In the genomic region with DNA sequence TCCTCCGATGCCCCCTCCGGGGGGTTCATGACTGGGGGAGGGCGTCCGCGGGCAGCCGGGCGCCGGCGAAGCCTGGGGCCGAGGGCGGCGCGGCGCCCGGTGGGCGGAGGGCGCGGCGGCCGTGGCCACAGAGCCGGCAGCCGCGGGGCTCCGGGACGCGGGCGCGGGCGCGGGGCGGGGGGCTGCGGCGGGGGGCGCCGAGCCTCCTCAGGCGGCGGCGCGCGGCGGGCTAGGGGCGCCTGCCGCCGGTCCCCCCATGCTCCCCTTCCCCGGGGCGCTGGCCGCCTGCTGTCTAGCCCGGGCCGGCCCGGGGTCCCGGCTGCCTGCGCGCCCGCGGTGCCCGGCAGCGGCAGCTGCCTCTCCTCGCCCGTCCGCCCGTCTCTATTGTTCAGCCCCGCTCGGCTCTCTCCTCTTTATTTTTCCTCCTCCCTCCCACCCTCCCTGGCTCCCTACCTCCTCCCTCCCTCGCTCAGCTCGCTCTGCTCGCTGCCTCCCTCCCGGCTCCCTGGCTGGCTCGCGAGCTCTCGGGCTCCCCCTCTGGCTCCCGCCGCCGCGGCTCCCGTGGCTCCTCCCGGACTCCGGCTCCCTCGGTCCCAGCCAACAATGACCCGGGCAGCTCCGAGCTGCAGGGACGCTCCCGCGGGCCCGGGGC, we compare ENCODE assay signal across 8 mouse cellular contexts. TPM values are rescaled to one million over a fixed set of nuclear protein-coding genes. Genes with fewer than 3 reads are reported as not detected.
DNase-seq lines count a peak whose midpoint lies in the region; ATAC-seq and TF ChIP-seq lines count a peak whose summit lies in the region.

A gene (minus strand): TSS at position 382 of the 652 bp plus-strand sequence.

- H3K4me1 ChIP-seq in embryonic facial prominence, embryonic 14.5 days (ENCODE audit: control insufficient read depth, insufficient read depth, low read length) = peaks cover 11% of the 10 kb centered on the region; the same call in 1 of the 2 replicates
- H3K4me1 ChIP-seq in heart, embryonic 11.5 days (ENCODE audit: control insufficient read depth, insufficient read depth, low read length) = peaks cover 10% of the 10 kb centered on the region
- H3K4me1 ChIP-seq in kidney, embryonic 14.5 days (ENCODE audit: control insufficient read depth, insufficient read depth, low read length) = peaks cover 11% of the 10 kb centered on the region
- H3K4me1 ChIP-seq in limb, embryonic 14.5 days (ENCODE audit: control insufficient read depth, insufficient read depth, low read length) = peaks cover 8% of the 10 kb centered on the region; the same call in 1 of the 2 replicates
- H3K4me1 ChIP-seq in midbrain, embryonic 16.5 days (ENCODE audit: control insufficient read depth, insufficient read depth, low read length) = peaks cover 30% of the 10 kb centered on the region
- peaks cover 16% of the 10 kb centered on the region; the same call in 1 of the 2 replicates for H3K4me1 ChIP-seq in stomach, embryonic 14.5 days (ENCODE audit: control insufficient read depth, insufficient read depth, low read length)

- H3K36me3 ChIP-seq in embryonic facial prominence, embryonic 14.5 days (ENCODE audit: control insufficient read depth, insufficient read depth, low read length) = no peaks in the 10 kb centered on the region
- H3K36me3 ChIP-seq in heart, embryonic 11.5 days (ENCODE audit: control insufficient read depth, insufficient read depth, low read length) = no peaks in the 10 kb centered on the region
- H3K36me3 ChIP-seq in kidney, embryonic 14.5 days (ENCODE audit: control insufficient read depth, insufficient read depth, low read length) = no peaks in the 10 kb centered on the region
- H3K36me3 ChIP-seq in limb, embryonic 14.5 days (ENCODE audit: control insufficient read depth, insufficient read depth, low read length) = no peaks in the 10 kb centered on the region
- no peaks in the 10 kb centered on the region for H3K36me3 ChIP-seq in midbrain, embryonic 16.5 days (ENCODE audit: control insufficient read depth, insufficient read depth, low read length)
- no peaks in the 10 kb centered on the region for H3K36me3 ChIP-seq in stomach, embryonic 14.5 days (ENCODE audit: control insufficient read depth, insufficient read depth, low read length)

- no peak for TF ChIP-seq POLR2A in limb, embryonic 14.5 days (IDR thresholded peaks at IDR 0.05; ENCODE audit: borderline replicate concordance, extremely low read depth, insufficient read depth, insufficient read length)

- 1% methylated on average over 24 of the region's 84 CpGs for WGBS in embryonic facial prominence, embryonic 14.5 days
- under 1% methylated on average over 31 of the region's 84 CpGs for WGBS in heart, embryonic 11.5 days (ENCODE audit: insufficient replicate concordance)
- WGBS in kidney, embryonic 14.5 days = 3% methylated on average over 44 of the region's 84 CpGs
- 2% methylated on average over 28 of the region's 84 CpGs for WGBS in limb, embryonic 14.5 days
- WGBS in midbrain, embryonic 16.5 days = 1% methylated on average over 42 of the region's 84 CpGs
- WGBS in stomach, embryonic 14.5 days = under 1% methylated on average over 43 of the region's 84 CpGs

- 0 out of 2 replicates have a peak, but pooled peaks cover 7% of the 10 kb centered on the region for H3K9me3 ChIP-seq in embryonic facial prominence, embryonic 14.5 days (ENCODE audit: control insufficient read depth, low read length)
- H3K9me3 ChIP-seq in heart, embryonic 11.5 days (replicated peaks; ENCODE audit: control insufficient read depth, low read length) = no peaks in the 10 kb centered on the region
- no peaks in the 10 kb centered on the region; the same call in 1 of the 2 replicates for H3K9me3 ChIP-seq in kidney, embryonic 14.5 days (ENCODE audit: control insufficient read depth, low read length)
- peaks cover 8% of the 10 kb centered on the region; the same call in 1 of the 2 replicates for H3K9me3 ChIP-seq in limb, embryonic 14.5 days (ENCODE audit: control insufficient read depth, low read length)
- no peaks in the 10 kb centered on the region for H3K9me3 ChIP-seq in midbrain, embryonic 16.5 days (replicated peaks; ENCODE audit: control insufficient read depth, low read length, poor library complexity, severe bottlenecking)
- peaks cover 3% of the 10 kb centered on the region; the same call in 1 of the 2 replicates for H3K9me3 ChIP-seq in stomach, embryonic 14.5 days (ENCODE audit: control insufficient read depth, low read depth, low read length)

- H3K9ac ChIP-seq in embryonic facial prominence, embryonic 14.5 days (ENCODE audit: low read depth, low read length) = peak within 1 kb of the TSS; percentile 96
- peak within 1 kb of the TSS; percentile 91 for H3K9ac ChIP-seq in heart, embryonic 11.5 days (ENCODE audit: low read depth, low read length)
- H3K9ac ChIP-seq in kidney, embryonic 14.5 days (ENCODE audit: low read depth, low read length) = peak within 1 kb of the TSS; percentile 94
- H3K9ac ChIP-seq in limb, embryonic 14.5 days (ENCODE audit: low read depth, low read length, severe bottlenecking) = peak within 1 kb of the TSS; percentile 95
- peak within 1 kb of the TSS; percentile 99 for H3K9ac ChIP-seq in midbrain, embryonic 16.5 days (ENCODE audit: low read depth, low read length)
- peak within 1 kb of the TSS; percentile 94 for H3K9ac ChIP-seq in stomach, embryonic 14.5 days (replicated peaks; ENCODE audit: low read depth, low read length)

- peak within 1 kb of the TSS; percentile 95 for H3K27ac ChIP-seq in embryonic facial prominence, embryonic 14.5 days (replicated peaks; ENCODE audit: low read depth, low read length)
- peak within 1 kb of the TSS; percentile 82 for H3K27ac ChIP-seq in heart, embryonic 11.5 days (ENCODE audit: low read depth, low read length)
- H3K27ac ChIP-seq in kidney, embryonic 14.5 days (ENCODE audit: low read depth, low read length) = peak within 1 kb of the TSS; percentile 73
- H3K27ac ChIP-seq in limb, embryonic 14.5 days (replicated peaks; ENCODE audit: low read depth, low read length) = peak within 1 kb of the TSS; percentile 90
- peak within 1 kb of the TSS; percentile 99 for H3K27ac ChIP-seq in midbrain, embryonic 16.5 days (ENCODE audit: low read length)
- H3K27ac ChIP-seq in stomach, embryonic 14.5 days (ENCODE audit: low read length) = peak within 1 kb of the TSS; percentile 83

- ATAC-seq in CD4-positive, CD25-positive, alpha-beta regulatory T cell, adult 4 months = no peak
- ATAC-seq in embryonic facial prominence, embryonic 14.5 days (ENCODE audit: low read depth) = peak; percentile 94
- ATAC-seq in heart, embryonic 11.5 days (replicated peaks; ENCODE audit: insufficient number of reproducible peaks, low FRiP score, low TSS enrichment) = peak; percentile 78
- peak; percentile 91 for ATAC-seq in kidney, embryonic 14.5 days (ENCODE audit: low FRiP score, low TSS enrichment)
- ATAC-seq in limb, embryonic 14.5 days (ENCODE audit: low FRiP score, low read depth) = peak; percentile 91
- ATAC-seq in midbrain, embryonic 16.5 days = peak; percentile 93
- ATAC-seq in stomach, embryonic 14.5 days (ENCODE audit: insufficient number of reproducible peaks, insufficient read depth, low FRiP score, low read depth) = peak; percentile 92

- DNase-seq in CD4-positive, CD25-positive, alpha-beta regulatory T cell, adult 2 months (ENCODE audit: low read depth, low spot score) = peak; percentile 53
- DNase-seq in embryonic facial prominence, embryonic 14.5 days (ENCODE audit: low spot score) = peak; percentile 94
- DNase-seq in limb, embryonic 14.5 days (ENCODE audit: low spot score) = peak; percentile 87

- H3K4me3 ChIP-seq in embryonic facial prominence, embryonic 14.5 days (ENCODE audit: low read depth, low read length) = peak within 1 kb of the TSS; percentile 91
- H3K4me3 ChIP-seq in heart, embryonic 11.5 days (ENCODE audit: low read depth, low read length) = peak within 1 kb of the TSS; percentile 61
- H3K4me3 ChIP-seq in kidney, embryonic 14.5 days (ENCODE audit: low read length) = peak within 1 kb of the TSS; percentile 85
- peak within 1 kb of the TSS; percentile 72 for H3K4me3 ChIP-seq in limb, embryonic 14.5 days (replicated peaks; ENCODE audit: low read length)
- H3K4me3 ChIP-seq in midbrain, embryonic 16.5 days (ENCODE audit: low read depth, low read length) = peak within 1 kb of the TSS; percentile 98
- peak within 1 kb of the TSS; percentile 79 for H3K4me3 ChIP-seq in stomach, embryonic 14.5 days (ENCODE audit: low read depth, low read length)

- peak within 1 kb of the TSS; percentile 90 for H3K4me2 ChIP-seq in embryonic facial prominence, embryonic 14.5 days (ENCODE audit: low read depth, low read length)
- peak within 1 kb of the TSS; percentile 92 for H3K4me2 ChIP-seq in heart, embryonic 11.5 days
- peak within 1 kb of the TSS; percentile 93 for H3K4me2 ChIP-seq in kidney, embryonic 14.5 days (replicated peaks; ENCODE audit: low read depth, low read length)
- H3K4me2 ChIP-seq in limb, embryonic 14.5 days (replicated peaks; ENCODE audit: low read depth, low read length, severe bottlenecking) = peak within 1 kb of the TSS; percentile 93
- H3K4me2 ChIP-seq in midbrain, embryonic 16.5 days (ENCODE audit: low read length) = peak within 1 kb of the TSS; percentile 95
- peak within 1 kb of the TSS; percentile 84 for H3K4me2 ChIP-seq in stomach, embryonic 14.5 days (replicated peaks; ENCODE audit: low read depth, low read length)

- H3K27me3 ChIP-seq in embryonic facial prominence, embryonic 14.5 days (replicated peaks; ENCODE audit: control insufficient read depth, insufficient read depth, low read length) = no peaks in the 10 kb centered on the region
- peaks cover 12% of the 10 kb centered on the region for H3K27me3 ChIP-seq in heart, embryonic 11.5 days (ENCODE audit: control insufficient read depth, insufficient read depth, low read length)
- no peaks in the 10 kb centered on the region for H3K27me3 ChIP-seq in kidney, embryonic 14.5 days (ENCODE audit: control insufficient read depth, insufficient read depth, low read length)
- peaks cover 3% of the 10 kb centered on the region; the same call in 1 of the 2 replicates for H3K27me3 ChIP-seq in limb, embryonic 14.5 days (ENCODE audit: control insufficient read depth, insufficient read depth, low read length)
- no peaks in the 10 kb centered on the region for H3K27me3 ChIP-seq in midbrain, embryonic 16.5 days (ENCODE audit: control insufficient read depth, insufficient read depth, low read depth, low read length)
- H3K27me3 ChIP-seq in stomach, embryonic 14.5 days (ENCODE audit: control insufficient read depth, insufficient read depth, low read length) = no peaks in the 10 kb centered on the region

RNA-seq across cellular contexts. Expression of the gene that starts here (rescaled TPM):
- under 1 TPM in 1 of 2 experiments, not detected in 1; 0.42 TPM for polyA plus RNA-seq in CD4-positive, CD25-positive, alpha-beta regulatory T cell, adult 4 months (2017; shearing (Covaris generic))
- polyA plus RNA-seq in embryonic facial prominence, embryonic 14.5 days (2014; fragmentation: Nextera tagmentation; extraction: Ambion mirVana) = 12.2 and 14.3 TPM in 2 replicates
- polyA plus RNA-seq in heart, embryonic 11.5 days (2014; fragmentation: Nextera tagmentation; extraction: Ambion mirVana) = 23.0 and 23.6 TPM in 2 replicates
- 13.2 and 16.0 TPM in 2 replicates for polyA plus RNA-seq in kidney, embryonic 14.5 days (2014; fragmentation: Nextera tagmentation; extraction: Ambion mirVana)
- polyA plus RNA-seq in limb, embryonic 14.5 days (2012; rRNA removed) = 11.7 and 12.2 TPM in 2 replicates
- 8.8 and 10.9 TPM in 2 replicates for polyA plus RNA-seq in limb, embryonic 14.5 days (2014; fragmentation: Nextera tagmentation; extraction: Ambion mirVana)
- polyA plus RNA-seq in midbrain, embryonic 16.5 days (2015; fragmentation: Nextera tagmentation; extraction: Ambion mirVana) = 31.3 and 33.2 TPM in 2 replicates
- 20.9 and 22.1 TPM in 2 replicates for polyA plus RNA-seq in stomach, embryonic 14.5 days (2014; fragmentation: Nextera tagmentation; extraction: Ambion mirVana)
